Mouse (Mus musculus) brown adipose tissue, adult 24 weeks (tissue): ENCODE data around the gene Pramef12. TPM values are rescaled to one million over a fixed set of nuclear protein-coding genes. Genes with fewer than 3 reads are reported as not detected.
"Not testable (repeated sequence)": the region's sequence is repeated elsewhere in the genome, so short reads cannot be mapped to it uniquely, and the experiment has no call there.

Experiments
- H3K27ac ChIP-seq: fragments of 200-500 bp; replicated peaks from 2 replicates; pipeline ENCODE4 v1.5.1; 2012; ENCODE audit warnings: low read depth, mild to moderate bottlenecking, low read length
- H3K4me1 ChIP-seq: fragments of 200-500 bp; 2 replicates; pipeline ENCODE4 v1.6.1; 2012; ENCODE audit warnings: low read length, mixed read lengths; ENCODE audit not compliant: control insufficient read depth, insufficient read depth, insufficient read length
- H3K4me3 ChIP-seq: fragments of 200-500 bp; 2 replicates; pipeline ENCODE4 v1.5.1; 2012; ENCODE audit warnings: low read depth, mild to moderate bottlenecking, low read length, moderate library complexity; ENCODE audit not compliant: insufficient read depth
- polyA plus RNA-seq: library from polyadenylated mRNA; stranded (reverse); fragments of >200 nt; gene quantifications from 2 replicates; pipeline ENCODE4 v1.2.4, GENCODE M21; 2012; ENCODE audit not compliant: missing spikeins, insufficient read depth, insufficient read length

Gene Pramef12
- polyA plus RNA-seq, 1 experiment: not detected

DNA sequence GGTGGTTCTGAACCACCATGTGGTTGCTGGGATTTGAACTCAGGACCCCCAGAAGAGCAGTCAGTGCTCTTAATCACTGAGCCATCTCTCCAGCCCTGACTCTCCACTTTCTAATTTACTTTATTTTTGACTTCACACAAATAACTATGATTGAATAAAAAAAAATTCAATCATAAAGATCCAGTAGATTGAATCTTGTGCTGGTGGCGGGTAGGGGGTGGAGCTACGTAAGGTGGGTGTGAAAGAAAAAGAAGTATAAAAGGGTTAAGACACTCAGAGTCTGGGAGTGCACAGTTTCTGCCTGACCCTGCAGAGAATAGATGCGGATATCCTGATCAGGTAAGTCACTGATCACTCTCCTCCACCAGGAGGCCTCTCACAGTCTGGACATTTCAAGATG is 50.6 kb downstream of the Pramef12 start, which contains the start of gene Gm13119:
Gm13119 (plus strand) TSS at position 301 of the 400 bp plus-strand sequence.
- H3K4me1 ChIP-seq, H3K27ac ChIP-seq, H3K4me3 ChIP-seq: not testable (repeated sequence)

Other genes starting within 250 kb of the Pramef12 start
- not detected in 2 replicates for gene Oog3, start 245.8 kb downstream of the Pramef12 start, polyA plus RNA-seq
- not detected in 2 replicates for gene Oog2, start 217.7 kb downstream of the Pramef12 start, polyA plus RNA-seq
- not detected in 2 replicates for gene C87977, start 195.1 kb downstream of the Pramef12 start, polyA plus RNA-seq
- gene Pramel5, start 128.0 kb downstream of the Pramef12 start, polyA plus RNA-seq: not detected in 2 replicates
- not detected in 2 replicates for gene Gm13128, start 78.2 kb downstream of the Pramef12 start, polyA plus RNA-seq
- not detected in 2 replicates for gene Gm13119, start 50.5 kb downstream of the Pramef12 start, polyA plus RNA-seq
- not detected in 2 replicates for gene Pramef20, start 30.5 kb downstream of the Pramef12 start, polyA plus RNA-seq
- gene 1700012P22Rik, start 30.3 kb upstream of the Pramef12 start, polyA plus RNA-seq: not detected in 2 replicates
- not detected in 2 replicates for gene Gm9944, start 44.9 kb upstream of the Pramef12 start, polyA plus RNA-seq
- not detected in 2 replicates for gene Aadacl3, start 55.3 kb upstream of the Pramef12 start, polyA plus RNA-seq
- gene 9430007A20Rik, start 111.4 kb upstream of the Pramef12 start, polyA plus RNA-seq: not detected in 2 replicates
- not detected in 2 replicates for gene Gm13124, start 156.7 kb upstream of the Pramef12 start, polyA plus RNA-seq
- gene Aadacl4, start 205.2 kb upstream of the Pramef12 start, polyA plus RNA-seq: not detected in 2 replicates